9 mouse cellular contexts compared by ENCODE assay signal in genomic region chr1:136259543-136259892, GRCm38 (mm10). TPM values are rescaled to one million over a fixed set of nuclear protein-coding genes. Genes with fewer than 3 reads are reported as not detected.
DNase-seq lines count a peak whose midpoint lies in the region; ATAC-seq and TF ChIP-seq lines count a peak whose summit lies in the region.
"Had no signal": no experiment of that assay in that cellular context is flagged by ENCODE, and none has a peak within 500 bp of the region (broad histone marks: within the 10 kb centered on the region; RNA-seq: fewer than 3 reads in every experiment).

No protein-coding gene starts in this region.

- peaks cover 71% of the 10 kb centered on the region for H3K27me3 ChIP-seq in heart, postnatal 0 days (ENCODE audit: control insufficient read depth, insufficient read depth, low read length)
- peaks cover 67% of the 10 kb centered on the region for H3K27me3 ChIP-seq in hindbrain, embryonic 13.5 days
- H3K27me3 ChIP-seq in midbrain, embryonic 12.5 days, result peaks cover 93% of the 10 kb centered on the region

- H3K9me3 ChIP-seq in heart, postnatal 0 days (replicated peaks; ENCODE audit: control insufficient read depth, low read length), result no peaks in the 10 kb centered on the region
- H3K9me3 ChIP-seq in hindbrain, embryonic 13.5 days, result no peaks in the 10 kb centered on the region
- H3K9me3 ChIP-seq in midbrain, embryonic 12.5 days, result no peaks in the 10 kb centered on the region

- no peak overlapping the region for H3K27ac ChIP-seq in heart, postnatal 0 days (ENCODE audit: low read depth)
- no peak overlapping the region for H3K27ac ChIP-seq in bone marrow macrophage, adult 2 months (ENCODE audit: insufficient read depth, low read depth, low read length)
- no peak overlapping the region for H3K27ac ChIP-seq in hindbrain, embryonic 13.5 days
- no peak overlapping the region for H3K27ac ChIP-seq in midbrain, embryonic 12.5 days (replicated peaks)

- intact Hi-C loops in heart, postnatal 36 days (cut with DNase I), result no loop called here

- no peak for TF ChIP-seq EP300 in heart, postnatal 0 days (IDR thresholded peaks at IDR 0.05; ENCODE audit: low read depth)

- no peak for TF ChIP-seq CTCF in heart, postnatal 0 days (IDR thresholded peaks at IDR 0.05; ENCODE audit: low read depth)
- no peak for TF ChIP-seq CTCF in bone marrow macrophage, adult 2 months (IDR thresholded peaks at IDR 0.05; ENCODE audit: low read depth, low read length)

- no peak overlapping the region for H3K9ac ChIP-seq in heart, postnatal 0 days (replicated peaks; ENCODE audit: low read depth, low read length)
- H3K9ac ChIP-seq in hindbrain, embryonic 13.5 days, result peak overlapping the region; percentile 80
- H3K9ac ChIP-seq in midbrain, embryonic 12.5 days (replicated peaks), result peak overlapping the region; percentile 59; the same call in 1 of the 2 replicates

- peak overlapping the region; percentile 84 for H3K4me2 ChIP-seq in heart, postnatal 0 days (ENCODE audit: low read depth, low read length)
- H3K4me2 ChIP-seq in hindbrain, embryonic 13.5 days, result peak overlapping the region; percentile 92
- H3K4me2 ChIP-seq in midbrain, embryonic 12.5 days (replicated peaks), result peak overlapping the region; percentile 91

- peaks cover 13% of the 10 kb centered on the region; the same call in 1 of the 2 replicates for H3K4me1 ChIP-seq in heart, postnatal 0 days (ENCODE audit: control insufficient read depth, insufficient read depth)
- peaks cover 3% of the 10 kb centered on the region; the same call in 1 of the 2 replicates for H3K4me1 ChIP-seq in bone marrow macrophage, adult 2 months (ENCODE audit: control insufficient read depth, insufficient read depth, low read length)
- peaks cover 25% of the 10 kb centered on the region for H3K4me1 ChIP-seq in hindbrain, embryonic 13.5 days (replicated peaks)
- H3K4me1 ChIP-seq in midbrain, embryonic 12.5 days, result peaks cover 20% of the 10 kb centered on the region

- TF ChIP-seq POLR2A in bone marrow macrophage, adult 2 months (IDR thresholded peaks at IDR 0.05; ENCODE audit: borderline replicate concordance, low read depth, low read length), result no peak

- no peak for DNase-seq in heart, postnatal 0 days (ENCODE audit: low spot score)
- DNase-seq in heart, postnatal 36 days, result no peak
- no peak for DNase-seq in gastrocnemius, postnatal 10 days
- no peak for DNase-seq in retina, embryonic 14.5 days (ENCODE audit: low spot score)

- ATAC-seq in heart, postnatal 0 days (ENCODE audit: insufficient read depth, low read depth), result no peak
- peak; percentile 8; the same call in 1 of the 2 replicates for ATAC-seq in hindbrain, embryonic 13.5 days (ENCODE audit: low FRiP score)
- no peak for ATAC-seq in midbrain, embryonic 12.5 days (ENCODE audit: low FRiP score, low read depth)
- ATAC-seq in megakaryocyte progenitor cell, adult 5-6 weeks (replicated peaks; ENCODE audit: poor library complexity), result no peak

- peak overlapping the region; percentile 51 for H3K4me3 ChIP-seq in heart, postnatal 0 days (ENCODE audit: low read depth, low read length)
- peak overlapping the region; percentile 48; the same call in 1 of the 2 replicates for H3K4me3 ChIP-seq in bone marrow macrophage, adult 2 months (ENCODE audit: insufficient read depth, low read length)
- peak overlapping the region; percentile 57 for H3K4me3 ChIP-seq in hindbrain, embryonic 13.5 days
- peak overlapping the region; percentile 55 for H3K4me3 ChIP-seq in midbrain, embryonic 12.5 days

- 5% methylated on average over 16 of the region's 16 CpGs for WGBS in heart, postnatal 0 days
- 4% methylated on average over 16 of the region's 16 CpGs for WGBS in hindbrain, embryonic 13.5 days
- 5% methylated on average over 16 of the region's 16 CpGs for WGBS in midbrain, embryonic 12.5 days

- no peaks in the 10 kb centered on the region for H3K36me3 ChIP-seq in heart, postnatal 0 days (replicated peaks; ENCODE audit: control insufficient read depth, insufficient read depth, low read length)
- no peaks in the 10 kb centered on the region for H3K36me3 ChIP-seq in hindbrain, embryonic 13.5 days
- H3K36me3 ChIP-seq in midbrain, embryonic 12.5 days, result no peaks in the 10 kb centered on the region
- H3K36me3 ChIP-seq: G1E had no signal

RNA-seq across cellular contexts. Expression of gene Gpr25, which starts 1.2 kb away (rescaled TPM):
- total RNA-seq in heart, postnatal 0 days (2014; rRNA removed; ENCODE audit: low replicate concordance), result not detected in 2 replicates
- not detected in 2 replicates for polyA plus RNA-seq in heart, postnatal 0 days (2015; fragmentation: Nextera tagmentation; extraction: Ambion mirVana)
- total RNA-seq in heart, postnatal 36 days (2021), result not detected
- not detected in 2 replicates for polyA plus RNA-seq in bone marrow macrophage, adult 2 months (2012; ENCODE audit: insufficient read depth, insufficient read length, missing spikeins)
- 0.16 and 0.26 TPM in 2 replicates for polyA plus RNA-seq in hindbrain, embryonic 13.5 days (2015; fragmentation: Nextera tagmentation; extraction: Ambion mirVana)
- polyA plus RNA-seq in midbrain, embryonic 12.5 days (2016; fragmentation: Nextera tagmentation; extraction: Ambion mirVana), result not detected in 2 replicates
- total RNA-seq in megakaryocyte progenitor cell, adult 5-6 weeks (2015), result not detected in 2 replicates
- not detected in 2 replicates for total RNA-seq in megakaryocyte progenitor cell, adult 5-6 weeks (2017)
- not detected for total RNA-seq in gastrocnemius, postnatal 10 days (2021)
- total RNA-seq: G1E had no signal
- polyA plus RNA-seq: G1E had no signal

RNA-seq across cellular contexts. Expression of gene Inava, which starts 25.5 kb away (rescaled TPM):
- total RNA-seq in heart, postnatal 0 days (2014; rRNA removed; ENCODE audit: low replicate concordance), result 0.42 and 0.70 TPM in 2 replicates
- 0.21 TPM in 1 of 2 replicates, not detected in the other for polyA plus RNA-seq in heart, postnatal 0 days (2015; fragmentation: Nextera tagmentation; extraction: Ambion mirVana)
- not detected for total RNA-seq in heart, postnatal 36 days (2021)
- polyA plus RNA-seq in bone marrow macrophage, adult 2 months (2012; ENCODE audit: insufficient read depth, insufficient read length, missing spikeins), result not detected in 2 replicates
- polyA plus RNA-seq in hindbrain, embryonic 13.5 days (2015; fragmentation: Nextera tagmentation; extraction: Ambion mirVana), result 3.4 and 3.5 TPM in 2 replicates
- polyA plus RNA-seq in midbrain, embryonic 12.5 days (2016; fragmentation: Nextera tagmentation; extraction: Ambion mirVana), result 10.9 and 13.9 TPM in 2 replicates
- not detected in 2 replicates for total RNA-seq in megakaryocyte progenitor cell, adult 5-6 weeks (2015)
- not detected in 2 replicates for total RNA-seq in megakaryocyte progenitor cell, adult 5-6 weeks (2017)
- total RNA-seq in gastrocnemius, postnatal 10 days (2021), result under 1 TPM in 1 of 2 experiments, not detected in 1; 0.28 TPM

RNA-seq across cellular contexts. Expression of gene Mroh3, which starts 46.9 kb away (rescaled TPM):
- total RNA-seq in heart, postnatal 0 days (2014; rRNA removed; ENCODE audit: low replicate concordance), result not detected in 2 replicates
- polyA plus RNA-seq in heart, postnatal 0 days (2015; fragmentation: Nextera tagmentation; extraction: Ambion mirVana), result not detected in 2 replicates
- not detected for total RNA-seq in heart, postnatal 36 days (2021)
- not detected in 2 replicates for polyA plus RNA-seq in bone marrow macrophage, adult 2 months (2012; ENCODE audit: insufficient read depth, insufficient read length, missing spikeins)
- not detected in 2 replicates for polyA plus RNA-seq in hindbrain, embryonic 13.5 days (2015; fragmentation: Nextera tagmentation; extraction: Ambion mirVana)
- 0.38 and 0.43 TPM in 2 replicates for polyA plus RNA-seq in midbrain, embryonic 12.5 days (2016; fragmentation: Nextera tagmentation; extraction: Ambion mirVana)
- total RNA-seq in megakaryocyte progenitor cell, adult 5-6 weeks (2015), result not detected in 2 replicates
- not detected in 2 replicates for total RNA-seq in megakaryocyte progenitor cell, adult 5-6 weeks (2017)
- not detected for total RNA-seq in gastrocnemius, postnatal 10 days (2021)
- polyA plus RNA-seq: G1E had no signal
